17 mouse cellular contexts compared by ENCODE assay signal in genomic region chr12:82190582-82190965, GRCm38 (mm10). TPM values are rescaled to one million over a fixed set of nuclear protein-coding genes. Genes with fewer than 3 reads are reported as not detected.
A peak's percentile ranks its signal among the peaks of the same experiment; 100 is the strongest.
DNase-seq lines count a peak whose midpoint lies in the region; ATAC-seq lines count a peak whose summit lies in the region.
"Had no signal": no experiment of that assay in that cellular context is flagged by ENCODE, and none has a peak within 500 bp of the region (broad histone marks: within the 10 kb centered on the region; RNA-seq: fewer than 3 reads in every experiment).

No protein-coding gene starts in this region.

- no peaks in the 10 kb centered on the region for H3K36me3 ChIP-seq in lung, embryonic 16.5 days (ENCODE audit: control insufficient read depth, insufficient read depth, low read length)
- H3K36me3 ChIP-seq in intestine, embryonic 15.5 days, result no peaks in the 10 kb centered on the region
- H3K36me3 ChIP-seq in liver, embryonic 12.5 days, result no peaks in the 10 kb centered on the region
- H3K36me3 ChIP-seq: forebrain, embryonic 15.5 days; limb, embryonic 15.5 days; midbrain, embryonic 13.5 days had no signal

- peaks cover 63% of the 10 kb centered on the region for H3K4me1 ChIP-seq in lung, embryonic 16.5 days (replicated peaks; ENCODE audit: control insufficient read depth, insufficient read depth, low read length)
- peaks cover 51% of the 10 kb centered on the region for H3K4me1 ChIP-seq in intestine, embryonic 15.5 days (replicated peaks)
- peaks cover 72% of the 10 kb centered on the region for H3K4me1 ChIP-seq in liver, embryonic 12.5 days

- peak overlapping the region; percentile 60; the same call in 1 of the 2 replicates for H3K27ac ChIP-seq in lung, embryonic 16.5 days (ENCODE audit: low read length)
- no peak overlapping the region for H3K27ac ChIP-seq in intestine, embryonic 15.5 days
- peak overlapping the region; percentile 41; the same call in 1 of the 2 replicates for H3K27ac ChIP-seq in liver, embryonic 12.5 days
- H3K27ac ChIP-seq: forebrain, embryonic 15.5 days; hindbrain, embryonic 14.5 days; limb, embryonic 15.5 days; midbrain, embryonic 13.5 days had no signal

- H3K27me3 ChIP-seq in lung, embryonic 16.5 days (ENCODE audit: control insufficient read depth, insufficient read depth, low read depth, low read length), result no peaks in the 10 kb centered on the region
- H3K27me3 ChIP-seq in intestine, embryonic 15.5 days (replicated peaks), result no peaks in the 10 kb centered on the region
- no peaks in the 10 kb centered on the region for H3K27me3 ChIP-seq in liver, embryonic 12.5 days (replicated peaks)
- H3K27me3 ChIP-seq: forebrain, embryonic 15.5 days; limb, embryonic 15.5 days; midbrain, embryonic 13.5 days had no signal

- no peak overlapping the region for H3K9ac ChIP-seq in lung, embryonic 16.5 days (ENCODE audit: low read length)
- H3K9ac ChIP-seq in intestine, embryonic 15.5 days, result no peak overlapping the region
- H3K9ac ChIP-seq in liver, embryonic 12.5 days, result no peak overlapping the region
- H3K9ac ChIP-seq: forebrain, embryonic 15.5 days; hindbrain, embryonic 14.5 days; limb, embryonic 15.5 days; midbrain, embryonic 13.5 days had no signal

- no peak overlapping the region for H3K4me3 ChIP-seq in lung, embryonic 16.5 days (ENCODE audit: low read length)
- no peak overlapping the region for H3K4me3 ChIP-seq in intestine, embryonic 15.5 days (replicated peaks)
- H3K4me3 ChIP-seq in liver, embryonic 12.5 days, result no peak overlapping the region
- H3K4me3 ChIP-seq: erythroblast, embryonic 14.5 days; forebrain, embryonic 15.5 days; limb, embryonic 15.5 days; midbrain, embryonic 13.5 days had no signal

- H3K9me3 ChIP-seq in lung, embryonic 16.5 days (ENCODE audit: control insufficient read depth, low read length), result no peaks in the 10 kb centered on the region
- no peaks in the 10 kb centered on the region for H3K9me3 ChIP-seq in intestine, embryonic 15.5 days
- H3K9me3 ChIP-seq in liver, embryonic 12.5 days (replicated peaks), result no peaks in the 10 kb centered on the region
- H3K9me3 ChIP-seq: forebrain, embryonic 15.5 days; limb, embryonic 15.5 days; midbrain, embryonic 13.5 days had no signal

- no peak for DNase-seq in lung, postnatal 10 days
- DNase-seq in frontal cortex, postnatal 10 days (ENCODE audit: low spot score in 2 of 2), result no peak
- DNase-seq in adrenal gland, adult 2 months, result no peak
- no peak for DNase-seq in thymus, postnatal 25 days
- DNase-seq: cerebellum, adult 18-20 months; heart, postnatal 10 days; kidney, adult 18-20 months; right cerebral cortex, postnatal 25 days; thymus, adult 18-20 months had no signal

- WGBS in lung, embryonic 16.5 days, result 72% methylated on average over 16 of the region's 16 CpGs
- WGBS in intestine, embryonic 15.5 days, result 88% methylated on average over 16 of the region's 16 CpGs
- 81% methylated on average over 16 of the region's 16 CpGs for WGBS in liver, embryonic 12.5 days (ENCODE audit: insufficient replicate concordance)

- no peak for ATAC-seq in lung, embryonic 16.5 days (ENCODE audit: low read depth)
- peak; percentile 39 for ATAC-seq in intestine, embryonic 15.5 days
- no peak for ATAC-seq in liver, embryonic 12.5 days
- ATAC-seq: forebrain, embryonic 15.5 days; midbrain, embryonic 13.5 days had no signal

- no peak overlapping the region for H3K4me2 ChIP-seq in lung, embryonic 16.5 days (ENCODE audit: low read depth, low read length)
- H3K4me2 ChIP-seq in intestine, embryonic 15.5 days (replicated peaks), result peak overlapping the region; percentile 44
- peak overlapping the region; percentile 48; the same call in 1 of the 2 replicates for H3K4me2 ChIP-seq in liver, embryonic 12.5 days
- H3K4me2 ChIP-seq: forebrain, embryonic 15.5 days; hindbrain, embryonic 14.5 days; limb, embryonic 15.5 days; midbrain, embryonic 13.5 days had no signal

RNA-seq across cellular contexts. Expression of gene Sipa1l1, which starts 21.5 kb away (rescaled TPM):
- polyA plus RNA-seq in lung, embryonic 16.5 days (2015; fragmentation: Nextera tagmentation; extraction: Ambion mirVana), result 25.9 and 26.2 TPM in 2 replicates
- polyA plus RNA-seq in intestine, embryonic 15.5 days (2015; fragmentation: Nextera tagmentation; extraction: Ambion mirVana), result 23.8 and 24.7 TPM in 2 replicates
- 10.6 and 11.2 TPM in 2 replicates for polyA plus RNA-seq in liver, embryonic 12.5 days (2016; fragmentation: Nextera tagmentation; extraction: Ambion mirVana)
- 10 to 100 TPM; 25.1 to 29.7 TPM for total RNA-seq in adrenal gland, adult 2 months (2021)
- 9.1 and 9.7 TPM in 2 replicates for polyA plus RNA-seq in adrenal gland, adult 2 months (2012; rRNA removed)
